Mouse (Mus musculus) myocyte (in vitro differentiated cells): Measurements from ENCODE around the gene Gm17359.

Source experiments
- CEBPB ChIP-seq: IDR thresholded peaks from 2 replicates; pipeline ENCODE4 v1.6.1; 2011; ENCODE audit warnings: mild to moderate bottlenecking, moderate library complexity; ENCODE audit not compliant: poor library complexity, insufficient read depth, severe bottlenecking
- E2F4 ChIP-seq: IDR thresholded peaks from one replicate; pipeline ENCODE4 v1.6.1; 2011; ENCODE audit warnings: mild to moderate bottlenecking, control low read depth, moderate library complexity; ENCODE audit not compliant: insufficient read depth
- MAX ChIP-seq: IDR thresholded peaks from one replicate; pipeline ENCODE4 v1.6.1; 2011; ENCODE audit warnings: low read depth, mild to moderate bottlenecking, control low read depth
- MYOD1 ChIP-seq, 3 experiments: IDR thresholded peaks; one replicate each; pipeline ENCODE4 v1.6.1; 2011; ENCODE audit warnings: control low read depth in 2 of 3, low read depth in 2 of 3, mild to moderate bottlenecking in 2 of 3, moderate library complexity in 1 of 3; ENCODE audit not compliant: insufficient read length in 2 of 3, control insufficient read depth in 1 of 3
- MYOG ChIP-seq, 3 experiments: IDR thresholded peaks; one replicate each; pipeline ENCODE4 v1.6.1; 2011; ENCODE audit warnings: control low read depth in 2 of 3, low read depth in 2 of 3, mild to moderate bottlenecking in 2 of 3; ENCODE audit not compliant: insufficient read length in 2 of 3, control insufficient read depth in 1 of 3, insufficient read depth in 1 of 3
- POLR2A ChIP-seq: IDR thresholded peaks from one replicate; pipeline ENCODE4 v1.6.1; 2011; ENCODE audit warnings: low read depth, mild to moderate bottlenecking, control low read depth, moderate library complexity; ENCODE audit not compliant: insufficient read length
- POLR2AphosphoS2 ChIP-seq: IDR thresholded peaks from one replicate; pipeline ENCODE4 v1.6.1; 2011; ENCODE audit warnings: low read depth, control low read depth; ENCODE audit not compliant: insufficient read length
- REST ChIP-seq: IDR thresholded peaks from one replicate; pipeline ENCODE4 v1.6.1; 2011; ENCODE audit warnings: mild to moderate bottlenecking, control low read depth, moderate library complexity; ENCODE audit not compliant: insufficient read depth, insufficient read length
- SRF ChIP-seq: IDR thresholded peaks from one replicate; pipeline ENCODE4 v1.6.1; 2011; ENCODE audit warnings: low read depth; ENCODE audit not compliant: control insufficient read depth, insufficient read length
- TCF12 ChIP-seq: IDR thresholded peaks from one replicate; pipeline ENCODE4 v1.6.1; 2011; ENCODE audit warnings: mild to moderate bottlenecking, control low read depth; ENCODE audit not compliant: poor library complexity, insufficient read depth, severe bottlenecking
- TCF3 ChIP-seq: IDR thresholded peaks from one replicate; pipeline ENCODE4 v1.6.1; 2011; ENCODE audit warnings: low read depth, control low read depth; ENCODE audit not compliant: insufficient read length
- USF1 ChIP-seq: IDR thresholded peaks from one replicate; pipeline ENCODE4 v1.6.1; 2011; ENCODE audit warnings: low read depth, mild to moderate bottlenecking, control low read depth, moderate library complexity

GRCm38 (mm10) chr3:79475980-79476379 lies 139.5 kb downstream of the Gm17359 start:
- TF ChIP-seq POLR2AphosphoS2 (no peak), SRF (no peak), POLR2A (no peak), TCF3 (no peak), MYOG (IDR thresholded peaks at IDR 0.05; ENCODE audit: control insufficient read depth in 1 of 3, insufficient read depth in 1 of 3, insufficient read length in 2 of 3, low read depth in 2 of 3) (no peak), TCF12 (no peak), MAX (no peak), USF1 (no peak), E2F4 (no peak), CEBPB (no peak), REST (no peak), MYOD1 (IDR thresholded peaks at IDR 0.05; ENCODE audit: control insufficient read depth in 1 of 3, insufficient read length in 2 of 3, low read depth in 2 of 3) (no peak)
